Mouse (Mus musculus) megakaryocyte, embryonic 14.5 days (primary cell): ENCODE results near the gene Myl6b.

Experiments
- FLI1 ChIP-seq: IDR thresholded peaks from 2 replicates; pipeline ENCODE4 v1.6.1; 2012; ENCODE audit warnings: low read length, inconsistent platforms, mixed read lengths
- GATA1 ChIP-seq: IDR thresholded peaks from 3 replicates; pipeline ENCODE4 v1.6.1; 2012; ENCODE audit warnings: mixed read lengths, low read length, inconsistent platforms, borderline replicate concordance

DNA sequence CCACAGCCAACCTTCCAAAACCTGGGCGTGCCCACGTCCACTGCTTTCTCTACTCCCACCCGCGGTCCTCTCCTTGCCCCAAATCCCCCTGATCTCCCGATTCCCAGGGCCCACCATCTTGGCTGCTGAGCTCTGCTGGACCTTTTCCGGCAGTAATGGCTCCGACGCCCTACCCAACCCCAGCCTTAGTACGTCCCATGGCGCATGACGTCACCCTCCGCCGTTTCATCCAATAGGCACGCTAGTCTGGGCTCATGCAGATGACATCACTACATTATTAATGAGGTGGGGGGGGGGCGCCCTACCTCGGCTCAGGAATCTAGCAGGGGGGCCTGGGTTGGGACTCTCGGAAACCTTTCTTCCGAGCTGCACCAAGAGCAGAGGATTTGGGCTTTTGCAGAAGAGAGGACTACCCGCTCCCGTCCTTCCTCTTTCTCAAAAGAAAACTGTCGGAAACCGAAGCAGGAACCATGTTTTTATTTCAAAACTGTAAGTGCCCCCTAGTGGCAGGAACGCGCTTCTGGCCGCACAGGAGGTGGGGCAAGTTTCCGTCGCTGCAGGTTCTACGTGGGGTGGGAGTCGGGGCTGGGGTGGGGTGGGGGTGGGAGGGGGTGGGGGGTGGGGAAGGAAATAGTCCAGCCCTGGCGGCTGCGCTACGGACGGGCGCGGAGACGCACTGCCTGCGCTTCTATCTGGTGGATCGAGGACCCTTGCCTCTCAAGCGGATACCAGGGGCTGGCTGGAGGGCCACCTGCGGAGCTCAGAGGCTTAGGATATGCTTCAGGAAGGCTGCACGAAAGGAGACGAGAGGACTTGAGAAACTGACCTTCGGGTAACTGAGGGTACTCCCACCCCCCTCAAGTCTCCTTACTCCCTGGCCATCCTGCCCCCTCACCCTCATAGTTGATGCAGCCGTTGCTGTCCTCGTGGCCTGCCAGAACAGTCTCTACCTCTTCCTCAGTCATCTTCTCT is 4.5 kb downstream of the Myl6b start, which contains the start of gene Myl6:
- TF ChIP-seq FLI1 (no peak), GATA1 (no peak)
